Mouse (Mus musculus): ENCODE results near the gene Edrf1.
A peak's percentile ranks its signal among the peaks of the same experiment; 100 is the strongest.
"Not testable (repeated sequence)": the region's sequence is repeated elsewhere in the genome, so short reads cannot be mapped to it uniquely, and the experiment has no call there.

Edrf1 gene

GRCm38 (mm10) chr7:133662467-133662866, 25.1 kb downstream of the Edrf1 start:
- DNase-seq: no peak

GRCm38 (mm10) chr7:133669071-133669470, 31.7 kb downstream of the Edrf1 start:
- peak; percentile 25 to 32 for DNase-seq

GRCm38 (mm10) chr7:133669946-133670345, 32.6 kb downstream of the Edrf1 start:
- no peak for DNase-seq

DNA sequence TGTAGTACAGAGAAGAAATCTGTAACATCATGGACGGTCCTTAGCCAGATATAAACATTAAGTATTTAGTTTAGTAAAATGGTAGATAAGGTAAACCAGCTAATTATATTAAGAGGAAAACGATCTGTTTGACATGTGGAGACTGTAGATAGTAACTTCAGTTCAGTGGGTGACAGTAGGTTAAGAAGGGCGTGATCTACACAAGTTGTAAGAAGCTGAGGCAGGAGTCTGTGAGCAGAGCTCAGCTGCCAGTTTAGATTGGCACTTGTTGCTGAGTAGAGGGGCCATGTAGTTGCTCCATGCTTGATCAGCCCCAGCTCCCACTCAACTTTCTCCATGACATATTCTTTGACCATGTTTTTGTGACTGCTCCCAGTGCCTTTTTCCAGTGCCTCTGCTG, 33.5 kb downstream of the Edrf1 start:
- no peak for DNase-seq

GRCm38 (mm10) chr7:133676002-133676401, 38.7 kb downstream of the Edrf1 start:
- peak; percentile 15 to 43 for DNase-seq

GRCm38 (mm10) chr7:133678716-133679115, 41.4 kb downstream of the Edrf1 start:
- no peak for DNase-seq

DNA sequence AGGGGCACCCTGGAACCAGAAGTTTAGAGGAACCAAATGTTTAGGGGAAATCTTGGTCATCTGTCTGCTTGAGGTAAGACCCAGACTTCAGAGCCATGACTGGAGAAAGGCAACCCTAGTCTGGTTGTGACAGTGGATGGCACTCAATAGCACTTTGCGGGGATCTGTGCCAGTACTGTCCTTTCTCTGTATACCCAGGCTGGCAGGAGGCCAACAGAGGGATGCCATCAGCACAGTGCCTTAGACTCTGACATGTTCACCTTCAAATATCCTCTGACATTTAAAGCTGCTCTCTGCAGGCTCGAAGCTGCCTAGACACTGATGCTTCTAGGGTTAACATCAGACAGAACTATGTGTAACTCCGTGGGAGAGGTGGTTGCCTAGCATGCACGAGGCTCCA, 42.1 kb downstream of the Edrf1 start:
- DNase-seq: no peak

DNA sequence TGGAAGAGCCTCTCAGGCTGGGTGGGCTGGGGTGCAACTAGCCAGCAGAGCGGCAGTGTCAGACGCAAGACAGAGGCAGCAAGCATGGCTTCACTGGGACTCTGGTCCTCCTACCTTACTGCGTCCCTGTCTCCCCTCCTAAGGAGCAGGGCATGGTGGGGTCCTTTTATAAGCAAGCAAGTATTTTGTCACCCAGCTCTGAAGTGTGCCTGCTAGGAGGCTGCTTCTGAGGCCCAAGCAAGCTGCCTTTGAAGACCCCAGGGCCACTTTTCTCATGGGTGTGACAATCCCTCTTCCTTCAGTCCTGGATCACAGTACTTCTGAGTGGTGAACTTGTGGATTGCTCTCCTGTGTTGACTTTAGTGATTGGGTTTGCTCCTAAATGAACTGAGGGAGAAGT, 42.6 kb downstream of the Edrf1 start, which contains the start of gene Mmp21:
Gene Mmp21, minus strand, starts transcription at position 101 of the 400 bp plus-strand sequence.
- no peak for DNase-seq

DNA sequence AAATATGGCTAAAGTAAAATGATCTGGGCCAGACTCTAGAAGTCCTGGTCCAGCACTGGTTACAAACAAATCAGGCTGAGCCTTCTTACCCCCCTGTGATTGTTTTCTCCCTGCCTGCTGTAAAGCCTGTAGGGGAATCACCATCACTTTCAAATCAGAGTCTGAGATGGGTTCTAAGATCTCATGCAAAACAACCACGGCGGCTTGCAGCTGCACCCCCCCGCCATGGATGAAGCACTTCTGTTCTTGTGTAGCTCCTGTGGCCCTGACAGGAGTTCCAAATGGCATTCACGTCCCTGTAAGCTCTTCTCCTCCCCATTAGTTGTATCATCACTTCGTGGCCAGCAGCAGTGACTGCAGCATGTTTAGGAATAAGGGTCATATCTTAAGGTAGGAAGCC, 46.3 kb downstream of the Edrf1 start:
- DNase-seq: no peak

- DNase-seq: no peak
These were observed 46.8 kb downstream of the Edrf1 start for GRCm38 (mm10) chr7:133684110-133684509.

DNA sequence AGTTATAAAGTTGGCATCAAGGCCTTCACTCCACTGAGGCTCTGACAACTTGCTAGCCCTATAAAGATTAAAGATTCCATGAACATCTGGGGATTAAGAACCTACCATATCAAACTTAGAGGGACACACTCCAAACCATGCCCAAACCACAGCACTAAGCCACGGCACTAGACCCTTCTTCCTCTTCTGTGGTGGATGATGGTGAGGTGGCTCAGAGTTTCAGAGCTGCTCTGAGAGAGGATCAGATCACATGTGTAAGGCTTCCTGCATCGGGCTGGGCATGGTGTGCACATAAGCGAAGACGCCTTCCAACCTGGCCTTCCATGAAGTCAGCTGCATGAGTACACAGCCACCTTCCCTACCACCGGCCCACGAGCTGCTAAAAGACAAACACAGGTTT, 47.4 kb downstream of the Edrf1 start:
- no peak for DNase-seq

DNA sequence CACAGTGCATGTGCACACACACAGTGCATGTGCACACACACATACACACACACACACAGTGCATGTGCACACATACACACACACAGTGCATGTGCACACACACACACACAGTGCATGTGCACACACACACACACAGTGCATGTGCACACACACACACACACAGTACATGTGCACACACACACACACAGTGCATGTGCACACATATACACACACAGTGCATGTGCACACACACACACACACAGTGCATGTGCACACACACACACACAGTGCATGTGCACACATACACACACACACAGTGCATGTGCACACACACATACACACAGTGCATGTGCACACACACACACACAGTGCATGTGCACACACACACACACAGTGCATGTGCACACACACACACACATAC, 48.3 kb downstream of the Edrf1 start:
- DNase-seq: not testable (repeated sequence)

- DNase-seq: no peak
These were observed 60.8 kb downstream of the Edrf1 start for GRCm38 (mm10) chr7:133698021-133698709.

- DNase-seq: no peak
These were observed 62.5 kb downstream of the Edrf1 start for GRCm38 (mm10) chr7:133699885-133700284.

- DNase-seq: no peak
These were observed 64.0 kb downstream of the Edrf1 start for GRCm38 (mm10) chr7:133701366-133701765.

DNA sequence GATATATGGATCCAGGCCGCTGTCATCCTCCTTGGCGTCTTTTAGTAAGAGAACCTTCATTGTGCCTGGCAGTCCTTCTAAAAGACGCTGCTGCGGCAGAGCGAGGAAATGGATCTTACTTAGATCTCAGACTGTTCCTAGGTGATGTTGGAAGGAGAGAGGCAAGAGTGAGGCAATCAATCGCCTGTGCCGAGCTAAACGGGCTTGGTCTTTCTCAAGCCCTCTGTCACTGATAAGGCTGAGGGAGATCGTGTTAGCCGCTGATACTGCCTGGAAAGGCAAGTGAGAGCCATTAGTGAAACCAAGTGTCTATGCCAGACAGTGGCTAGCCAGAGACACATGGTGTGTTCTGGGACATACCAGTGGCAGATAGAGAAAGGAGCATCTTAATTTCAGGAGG, 65.0 kb downstream of the Edrf1 start:
- no peak for DNase-seq

DNA sequence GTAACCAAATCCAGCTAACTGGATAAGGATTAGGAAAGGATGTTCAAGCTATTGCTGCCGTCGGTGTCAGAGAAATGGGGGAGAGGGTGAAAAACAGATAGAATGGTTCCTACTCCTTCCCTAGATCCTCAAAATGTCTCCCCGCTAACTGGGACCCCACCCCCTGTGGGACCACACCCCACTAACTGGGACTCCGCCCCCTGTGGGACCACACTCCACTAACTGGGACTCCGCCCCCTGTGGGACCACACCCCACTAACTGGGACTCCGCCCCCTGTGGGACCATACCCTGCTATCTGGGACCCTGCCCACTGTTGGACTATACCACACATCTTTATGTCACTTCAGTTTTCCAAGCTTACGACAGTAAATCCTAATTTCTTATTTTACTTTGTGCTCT, 66.6 kb downstream of the Edrf1 start:
- DNase-seq: no peak

GRCm38 (mm10) chr7:133707301-133707700, 70.0 kb downstream of the Edrf1 start:
- no peak for DNase-seq

GRCm38 (mm10) chr7:133715387-133715786, 78.0 kb downstream of the Edrf1 start:
- DNase-seq: no peak

DNA sequence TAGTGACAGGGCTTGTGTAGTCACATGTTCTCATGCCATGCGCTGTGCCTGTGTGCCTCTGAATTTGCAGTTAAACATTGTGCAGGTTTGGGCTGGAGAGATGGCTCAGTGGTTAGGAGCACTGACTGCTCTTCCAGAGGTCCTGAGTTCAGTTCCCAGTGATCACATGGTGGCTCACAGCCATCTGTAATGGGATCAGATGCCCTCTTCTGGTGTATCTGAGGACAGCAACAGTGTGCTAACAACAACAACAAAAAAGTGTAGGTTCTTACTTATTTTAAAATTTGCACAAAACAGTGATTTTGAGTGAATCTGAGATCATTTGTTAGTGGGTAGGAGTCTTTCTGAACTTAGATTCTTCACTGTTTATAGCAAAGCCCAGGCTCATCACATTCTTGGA, 81.2 kb downstream of the Edrf1 start:
- no peak for DNase-seq

GRCm38 (mm10) chr7:133720616-133721015, 83.3 kb downstream of the Edrf1 start:
- no peak for DNase-seq

Measured in kidney, postnatal 4 days (tissue).